Mouse (Mus musculus): ENCODE results near the gene Alox12b.

The Alox12b gene

DNA sequence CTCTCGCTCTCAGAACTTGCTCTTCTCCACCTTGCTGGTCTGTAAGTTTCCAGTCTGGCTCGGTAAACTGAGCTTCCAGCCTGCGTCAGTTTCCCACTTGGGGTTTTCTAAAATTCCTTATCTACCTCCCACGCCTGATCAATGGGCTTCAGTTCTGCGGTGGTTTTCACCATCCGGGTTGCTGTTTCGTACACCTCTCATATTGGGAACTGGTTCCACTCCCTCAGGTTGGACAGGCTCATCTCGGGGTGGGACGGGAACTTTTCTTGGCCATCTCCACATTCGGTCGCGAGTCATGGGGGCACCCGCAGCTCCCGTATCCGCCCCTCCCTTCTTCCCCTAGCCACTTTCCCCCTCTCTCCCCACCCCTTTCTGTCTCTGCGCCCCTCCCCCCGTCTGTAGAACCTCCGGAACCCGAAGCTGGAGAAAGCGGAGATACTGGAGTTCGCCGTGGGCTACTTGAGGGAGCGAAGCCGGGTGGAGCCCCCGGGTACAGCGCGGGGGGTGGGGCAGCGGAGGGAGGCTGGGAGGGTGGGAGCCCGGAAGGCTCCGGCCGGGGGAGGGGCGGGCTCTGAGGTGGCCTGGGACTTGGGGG lies 35.0 kb upstream of the Alox12b start:
- in situ Hi-C loops (cut with MboI; ENCODE audit: low pct_unique_long_range_greater_than_20kb in 1 of 2, low sequenced_read_pairs in 2 of 2, unreplicated experiment in 1 of 2): no loop called here

DNA sequence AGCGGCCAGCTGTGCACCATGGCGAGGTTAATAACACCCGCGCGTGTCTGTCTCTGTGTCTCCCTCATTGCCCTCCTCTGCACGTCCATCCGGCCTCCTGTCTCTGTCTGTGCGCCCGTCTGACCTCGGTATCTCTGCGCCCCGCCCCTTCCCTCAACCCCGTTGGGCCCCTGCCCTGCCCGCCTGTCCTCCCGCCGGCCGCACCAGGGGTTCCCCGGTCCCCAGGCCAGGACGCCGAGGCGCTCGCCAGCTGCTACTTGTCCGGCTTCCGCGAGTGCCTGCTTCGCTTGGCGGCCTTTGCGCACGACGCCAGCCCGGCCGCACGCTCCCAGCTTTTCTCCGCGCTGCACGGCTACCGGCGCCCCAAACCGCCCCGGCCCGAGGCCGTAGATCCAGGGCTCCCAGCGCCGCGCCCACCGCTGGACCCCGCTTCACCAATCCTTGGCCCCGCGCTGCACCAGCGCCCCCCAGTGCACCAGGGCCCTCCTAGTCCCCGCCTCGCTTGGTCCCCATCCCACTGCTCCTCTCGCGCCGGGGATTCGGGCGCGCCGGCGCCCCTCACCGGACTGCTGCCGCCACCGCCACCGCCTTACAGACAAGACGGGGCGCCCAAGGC lies 34.3 kb upstream of the Alox12b start, which contains the start of gene 9130213A22Rik:
Gene 9130213A22Rik (minus strand): TSS at position 254 of the 616 bp plus-strand sequence.
- in situ Hi-C loops (cut with MboI; ENCODE audit: low pct_unique_long_range_greater_than_20kb in 1 of 2, low sequenced_read_pairs in 2 of 2, unreplicated experiment in 1 of 2): no loop called here

GRCm38 (mm10) chr11:69123056-69123692 lies 33.6 kb upstream of the Alox12b start:
- in situ Hi-C loops (cut with MboI; ENCODE audit: low pct_unique_long_range_greater_than_20kb in 1 of 2, low sequenced_read_pairs in 2 of 2, unreplicated experiment in 1 of 2): no loop called here

GRCm38 (mm10) chr11:69123693-69124497 lies 32.9 kb upstream of the Alox12b start:
- in situ Hi-C loops (cut with MboI; ENCODE audit: low pct_unique_long_range_greater_than_20kb in 1 of 2, low sequenced_read_pairs in 2 of 2, unreplicated experiment in 1 of 2): no loop called here

- in situ Hi-C loops (cut with MboI; ENCODE audit: low pct_unique_long_range_greater_than_20kb in 1 of 2, low sequenced_read_pairs in 2 of 2, unreplicated experiment in 1 of 2): no loop called here
Observed at GRCm38 (mm10) chr11:69124498-69124847, 32.3 kb upstream of the Alox12b start.

GRCm38 (mm10) chr11:69125041-69125851 lies 31.5 kb upstream of the Alox12b start:
- in situ Hi-C loops (cut with MboI; ENCODE audit: low pct_unique_long_range_greater_than_20kb in 1 of 2, low sequenced_read_pairs in 2 of 2, unreplicated experiment in 1 of 2): no loop called here

GRCm38 (mm10) chr11:69125852-69125918 lies 31.1 kb upstream of the Alox12b start, which contains the start of gene Aloxe3:
Aloxe3 (plus strand) TSS chr11:69125896.
- in situ Hi-C loops (cut with MboI; ENCODE audit: low pct_unique_long_range_greater_than_20kb in 1 of 2, low sequenced_read_pairs in 2 of 2, unreplicated experiment in 1 of 2): no loop called here

- in situ Hi-C loops (cut with MboI; ENCODE audit: low pct_unique_long_range_greater_than_20kb in 1 of 2, low sequenced_read_pairs in 2 of 2, unreplicated experiment in 1 of 2): no loop called here
Observed at GRCm38 (mm10) chr11:69125919-69126705, 30.7 kb upstream of the Alox12b start.

DNA sequence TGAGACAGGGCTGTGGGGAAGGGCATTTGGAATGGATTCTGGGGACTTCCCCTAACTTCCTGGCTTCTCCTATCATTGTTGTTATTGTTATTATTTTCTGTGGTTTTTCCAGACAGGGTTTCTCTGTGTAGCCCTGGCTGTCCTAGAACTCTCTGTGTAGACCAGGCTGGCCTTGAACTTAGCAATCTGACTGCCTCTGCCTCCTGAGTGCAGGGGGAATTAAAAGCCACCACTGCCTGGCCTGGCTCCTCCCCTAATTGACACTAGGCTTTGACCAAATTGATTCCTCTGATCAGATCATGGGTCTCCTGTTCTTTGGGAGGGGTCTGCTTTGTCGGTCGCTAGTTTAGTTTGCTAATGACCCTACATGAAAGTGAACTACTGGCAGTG lies 30.1 kb upstream of the Alox12b start:
- in situ Hi-C loops (cut with MboI; ENCODE audit: low pct_unique_long_range_greater_than_20kb in 1 of 2, low sequenced_read_pairs in 2 of 2, unreplicated experiment in 1 of 2): no loop called here

- in situ Hi-C loops (cut with MboI; ENCODE audit: low pct_unique_long_range_greater_than_20kb in 1 of 2, low sequenced_read_pairs in 2 of 2, unreplicated experiment in 1 of 2): no loop called here
Observed at GRCm38 (mm10) chr11:69128426-69129122, 28.2 kb upstream of the Alox12b start.

GRCm38 (mm10) chr11:69133566-69133922 lies 23.2 kb upstream of the Alox12b start:
- in situ Hi-C loops (cut with MboI; ENCODE audit: low pct_unique_long_range_greater_than_20kb in 1 of 2, low sequenced_read_pairs in 2 of 2, unreplicated experiment in 1 of 2): no loop called here

- in situ Hi-C loops (cut with MboI; ENCODE audit: low pct_unique_long_range_greater_than_20kb in 1 of 2, low sequenced_read_pairs in 2 of 2, unreplicated experiment in 1 of 2): no loop called here
Observed at GRCm38 (mm10) chr11:69133923-69134621, 22.7 kb upstream of the Alox12b start.

- in situ Hi-C loops (cut with MboI; ENCODE audit: low pct_unique_long_range_greater_than_20kb in 1 of 2, low sequenced_read_pairs in 2 of 2, unreplicated experiment in 1 of 2): no loop called here
Observed at GRCm38 (mm10) chr11:69134622-69134968, 22.2 kb upstream of the Alox12b start.

- in situ Hi-C loops (cut with MboI; ENCODE audit: low pct_unique_long_range_greater_than_20kb in 1 of 2, low sequenced_read_pairs in 2 of 2, unreplicated experiment in 1 of 2): no loop called here
Observed at GRCm38 (mm10) chr11:69135361-69135760, 21.4 kb upstream of the Alox12b start.

- in situ Hi-C loops (cut with MboI; ENCODE audit: low pct_unique_long_range_greater_than_20kb in 1 of 2, low sequenced_read_pairs in 2 of 2, unreplicated experiment in 1 of 2): no loop called here
Observed at GRCm38 (mm10) chr11:69147546-69147945, 9.2 kb upstream of the Alox12b start.

GRCm38 (mm10) chr11:69148451-69148960 lies 8.3 kb upstream of the Alox12b start:
- in situ Hi-C loops (cut with MboI; ENCODE audit: low pct_unique_long_range_greater_than_20kb in 1 of 2, low sequenced_read_pairs in 2 of 2, unreplicated experiment in 1 of 2): no loop called here

DNA sequence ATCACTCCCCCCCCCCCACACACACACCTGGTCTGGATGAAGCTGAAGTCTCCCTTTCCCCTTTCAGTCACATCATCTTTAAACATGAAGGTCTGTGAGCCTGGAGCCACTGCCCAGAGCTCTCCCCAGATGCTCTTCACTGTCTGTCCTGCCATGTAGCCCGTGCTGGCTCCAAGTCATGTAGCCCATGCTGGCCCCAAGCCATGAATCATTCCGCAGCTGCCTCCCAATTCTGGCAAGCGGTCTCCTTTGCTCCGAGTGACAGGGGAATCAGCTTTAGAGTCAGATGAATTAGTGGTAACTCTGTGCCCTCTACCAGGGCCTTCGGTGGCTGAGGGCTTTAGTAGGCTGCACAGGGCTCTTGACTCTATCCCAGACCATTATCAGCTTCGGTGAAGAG lies 7.1 kb upstream of the Alox12b start:
- in situ Hi-C loops (cut with MboI; ENCODE audit: low pct_unique_long_range_greater_than_20kb in 1 of 2, low sequenced_read_pairs in 2 of 2, unreplicated experiment in 1 of 2): no loop called here

Measured in mouse embryonic stem cell (cell line).